Mouse (Mus musculus): Measurements from ENCODE around the gene Shisa9. TPM values are rescaled to one million over a fixed set of nuclear protein-coding genes. Genes with fewer than 3 reads are reported as not detected.

Gene Shisa9
- total and polyA plus RNA-seq, 3 experiments: not detected

DNA sequence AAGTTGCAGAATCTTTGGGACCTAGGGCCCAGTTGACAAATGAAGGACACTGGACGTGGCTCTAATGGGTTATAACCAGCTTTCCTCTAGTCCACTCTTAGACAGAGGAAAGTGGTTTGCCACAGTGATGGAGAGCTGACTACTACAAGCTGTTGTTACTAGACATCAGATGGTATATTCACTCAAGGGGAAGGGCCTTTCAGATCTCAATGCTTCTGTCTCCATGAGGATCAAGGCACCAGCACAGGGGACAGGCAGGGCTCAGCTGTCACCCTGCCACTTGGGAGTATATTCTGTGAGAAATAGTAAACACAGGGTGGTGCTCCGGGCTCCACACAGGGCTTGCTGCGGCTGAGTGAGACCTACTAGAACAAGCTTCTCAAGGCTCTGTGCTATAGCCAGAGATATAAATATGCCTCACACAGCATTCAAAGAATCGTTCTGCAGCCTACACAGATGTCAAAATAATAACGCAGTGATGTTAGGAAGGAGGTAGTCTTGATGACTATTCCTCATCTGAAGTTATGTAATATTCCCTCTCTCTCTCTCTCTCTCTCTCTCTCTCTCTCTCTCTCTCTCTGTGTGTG is 127.0 kb downstream of the Shisa9 start:
- no peak for DNase-seq (ENCODE audit: extremely low read depth)
- H3K4me3 ChIP-seq (replicated peaks in 1 of 3; ENCODE audit: low read depth in 2 of 3, low read length in 2 of 3, poor library complexity in 1 of 3): no peak overlapping the region
- no peaks in the 10 kb centered on the region for H3K4me1 ChIP-seq (ENCODE audit: control insufficient read depth in 1 of 2, insufficient read depth in 2 of 2)
- dilution Hi-C loops (cut with MboI; ENCODE audit: extremely low pct_ligation_motif_present, extremely low pct_unique_long_range_greater_than_20kb, low sequenced_read_pairs): no loop called here
- H3K79me2 ChIP-seq (replicated peaks; ENCODE audit: control insufficient read depth, extremely low read depth, insufficient read depth, poor library complexity, severe bottlenecking): no peaks in the 10 kb centered on the region
- no peak overlapping the region for H3K27ac ChIP-seq (ENCODE audit: insufficient read depth, low read depth)
- H3K9ac ChIP-seq (ENCODE audit: insufficient read depth, low read depth): no peak overlapping the region
- no peak for TF ChIP-seq USF2 (conservative IDR thresholded peaks at IDR 0.05; ENCODE audit: low read depth, low read length)
- TF ChIP-seq MAZ (IDR thresholded peaks at IDR 0.05; ENCODE audit: low read depth, low read length): no peak
- no peak for TF ChIP-seq RCOR1 (conservative IDR thresholded peaks at IDR 0.05; ENCODE audit: low read depth, low read length)
- TF ChIP-seq ELF1 (IDR thresholded peaks at IDR 0.05; ENCODE audit: low read depth, low read length): no peak
- TF ChIP-seq MEF2A (IDR thresholded peaks at IDR 0.05; ENCODE audit: borderline replicate concordance, low read depth, low read length): no peak
- no peak for TF ChIP-seq ETS1 (conservative IDR thresholded peaks at IDR 0.05; ENCODE audit: low read depth, low read length)
- no peak for TF ChIP-seq ZMIZ1 (IDR thresholded peaks at IDR 0.05; ENCODE audit: low read depth, low read length)
- no peak for TF ChIP-seq PAX5 (IDR thresholded peaks at IDR 0.05; ENCODE audit: low read length)
- no peak for TF ChIP-seq POLR2AphosphoS2 (IDR thresholded peaks at IDR 0.05; ENCODE audit: low read depth, low read length)
- no peak for TF ChIP-seq CHD1 (IDR thresholded peaks at IDR 0.05; ENCODE audit: low read depth, low read length)
- no peak for TF ChIP-seq MAX (IDR thresholded peaks at IDR 0.05; ENCODE audit: low read length)
- TF ChIP-seq NRF1 (IDR thresholded peaks at IDR 0.05; ENCODE audit: low read depth, low read length): no peak
- no peak for TF ChIP-seq ZNF384 (IDR thresholded peaks at IDR 0.05; ENCODE audit: low read depth, low read length)
- TF ChIP-seq NELFE (IDR thresholded peaks at IDR 0.05; ENCODE audit: low read depth, low read length): no peak
- no peak for TF ChIP-seq MYC (IDR thresholded peaks at IDR 0.05; ENCODE audit: low read depth, low read length)
- H3K9me3 ChIP-seq (replicated peaks; ENCODE audit: low read length): no peaks in the 10 kb centered on the region
- H3K4me2 ChIP-seq (ENCODE audit: insufficient read depth, low read depth, poor library complexity, severe bottlenecking): no peak overlapping the region
- H3K27me3 ChIP-seq (replicated peaks): peaks cover 13% of the 10 kb centered on the region
- H3K36me3 ChIP-seq (replicated peaks in 1 of 2; ENCODE audit: control insufficient read depth in 1 of 2, insufficient read depth in 1 of 2, low read length in 1 of 2): no peaks in the 10 kb centered on the region
- in situ Hi-C loops (cut with MboI; ENCODE audit: low pct_ligation_motif_present, low pct_unique_long_range_greater_than_20kb, low sequenced_read_pairs): no loop called here

- Histone ChIP-seq H3K9me3 (replicated peaks; ENCODE audit: low read length) (no peaks in the 10 kb centered on the region), H3K4me1 (ENCODE audit: control insufficient read depth in 1 of 2, insufficient read depth in 2 of 2) (no peaks in the 10 kb centered on the region), H3K4me2 (ENCODE audit: insufficient read depth, low read depth, poor library complexity, severe bottlenecking) (no peak overlapping the region), H3K4me3 (replicated peaks in 1 of 3; ENCODE audit: low read depth in 2 of 3, low read length in 2 of 3, poor library complexity in 1 of 3) (no peak overlapping the region), H3K9ac (ENCODE audit: insufficient read depth, low read depth) (no peak overlapping the region), H3K36me3 (replicated peaks in 1 of 2; ENCODE audit: control insufficient read depth in 1 of 2, insufficient read depth in 1 of 2, low read length in 1 of 2) (no peaks in the 10 kb centered on the region), H3K27me3 (replicated peaks) (peaks cover 5% of the 10 kb centered on the region), H3K79me2 (replicated peaks; ENCODE audit: control insufficient read depth, extremely low read depth, insufficient read depth, poor library complexity, severe bottlenecking) (no peaks in the 10 kb centered on the region), H3K27ac (ENCODE audit: insufficient read depth, low read depth) (no peak overlapping the region)
- TF ChIP-seq RCOR1 (conservative IDR thresholded peaks at IDR 0.05; ENCODE audit: low read depth, low read length): no peak
- DNase-seq (ENCODE audit: extremely low read depth): no peak
- in situ Hi-C loops (cut with MboI; ENCODE audit: low pct_ligation_motif_present, low pct_unique_long_range_greater_than_20kb, low sequenced_read_pairs): no loop called here
- dilution Hi-C loops (cut with MboI; ENCODE audit: extremely low pct_ligation_motif_present, extremely low pct_unique_long_range_greater_than_20kb, low sequenced_read_pairs): no loop called here
Measured at GRCm38 (mm10) chr16:12114396-12114795, 130.5 kb downstream of the Shisa9 start.
